Comparison of ENCODE assay signal across 9 mouse cellular contexts in the genomic region with DNA sequence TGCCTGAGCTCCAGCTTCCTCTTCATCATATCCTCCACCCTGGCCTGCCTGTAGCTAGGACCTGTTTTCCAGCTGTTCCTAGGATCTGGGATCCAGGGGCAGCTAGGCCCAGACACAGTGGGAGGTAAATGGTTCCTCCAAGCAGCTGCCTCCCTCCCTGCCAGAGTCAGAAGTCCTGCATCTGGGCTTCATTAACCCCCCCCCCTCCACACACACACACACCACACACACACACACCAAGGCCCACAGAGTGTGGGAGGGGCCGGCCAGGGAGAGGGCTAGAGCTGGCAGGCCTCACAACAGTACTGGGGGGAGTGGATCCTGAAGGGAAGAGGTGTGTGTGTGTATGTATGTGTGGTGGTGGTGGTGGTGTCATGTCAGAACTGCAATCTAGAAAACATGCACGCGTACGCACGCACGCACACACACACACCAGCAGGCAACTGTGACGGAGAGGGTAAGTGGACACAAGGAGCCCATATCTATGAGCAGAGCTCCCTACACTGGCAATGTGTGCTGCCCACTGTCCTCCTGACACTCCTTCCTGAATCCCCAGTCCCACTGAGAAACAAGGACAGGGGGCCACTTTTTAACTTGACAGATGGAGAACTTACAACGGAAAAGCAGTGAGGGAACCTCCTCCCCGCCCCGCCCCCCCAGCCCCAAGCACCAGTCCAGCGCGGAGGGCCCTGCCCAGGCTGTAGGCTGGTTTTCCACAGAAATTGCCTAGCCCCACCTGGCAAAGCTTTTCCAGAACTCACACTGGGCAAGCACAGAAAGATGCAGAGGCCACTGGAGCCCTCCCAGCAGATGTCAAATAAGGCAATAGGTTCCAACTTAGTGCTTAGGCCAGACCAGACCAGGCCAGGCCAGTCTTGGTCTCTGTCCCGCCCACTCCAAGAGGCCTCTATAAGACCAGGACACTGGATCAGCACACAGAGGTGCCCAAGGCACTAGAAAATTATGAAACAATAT. TPM values are rescaled to one million over a fixed set of nuclear protein-coding genes. Genes with fewer than 3 reads are reported as not detected.
A peak's percentile ranks its signal among the peaks of the same experiment; 100 is the strongest.
DNase-seq lines count a peak whose midpoint lies in the region; ATAC-seq and TF ChIP-seq lines count a peak whose summit lies in the region.
"Had no signal": no experiment of that assay in that cellular context is flagged by ENCODE, and none has a peak within 500 bp of the region (broad histone marks: within the 10 kb centered on the region; RNA-seq: fewer than 3 reads in every experiment).

No protein-coding gene starts in this region.

- no peaks in the 10 kb centered on the region for H3K27me3 ChIP-seq in liver, postnatal 0 days (ENCODE audit: insufficient read depth, low read length)
- H3K27me3 ChIP-seq in embryonic facial prominence, embryonic 15.5 days = no peaks in the 10 kb centered on the region
- no peaks in the 10 kb centered on the region for H3K27me3 ChIP-seq in liver, embryonic 11.5 days (replicated peaks; ENCODE audit: control insufficient read depth, insufficient read depth, low read length)

- TF ChIP-seq CTCF in liver, postnatal 0 days (IDR thresholded peaks at IDR 0.05; ENCODE audit: low read depth) = no peak

- H3K4me3 ChIP-seq in liver, postnatal 0 days (ENCODE audit: low read depth, low read length) = no peak overlapping the region
- no peak overlapping the region for H3K4me3 ChIP-seq in embryonic facial prominence, embryonic 15.5 days (replicated peaks)
- H3K4me3 ChIP-seq in liver, embryonic 11.5 days (ENCODE audit: low read depth, low read length) = no peak overlapping the region

- intact Hi-C loops in heart, postnatal 25 days (cut with DNase I) = no loop called here

- ATAC-seq in liver, postnatal 0 days = no peak
- peak; percentile 87 for ATAC-seq in embryonic facial prominence, embryonic 15.5 days (ENCODE audit: insufficient number of reproducible peaks, low FRiP score, low TSS enrichment, low read depth)
- ATAC-seq in liver, embryonic 11.5 days (replicated peaks; ENCODE audit: low FRiP score) = 0 out of 2 replicates have a peak, but pooled peaks have one; percentile 16

- 63% methylated on average over 13 of the region's 13 CpGs for WGBS in liver, postnatal 0 days (ENCODE audit: insufficient replicate concordance)
- 33% methylated on average over 13 of the region's 13 CpGs for WGBS in embryonic facial prominence, embryonic 15.5 days
- WGBS in liver, embryonic 11.5 days = 53% methylated on average over 13 of the region's 13 CpGs

- H3K4me1 ChIP-seq in liver, postnatal 0 days (ENCODE audit: insufficient read depth) = peaks cover 4% of the 10 kb centered on the region; the same call in 1 of the 2 replicates
- H3K4me1 ChIP-seq in embryonic facial prominence, embryonic 15.5 days = peaks cover 42% of the 10 kb centered on the region
- peaks cover 20% of the 10 kb centered on the region; the same call in 1 of the 2 replicates for H3K4me1 ChIP-seq in liver, embryonic 11.5 days (replicated peaks; ENCODE audit: control insufficient read depth, insufficient read depth, low read length)

- no peaks in the 10 kb centered on the region for H3K36me3 ChIP-seq in liver, postnatal 0 days (replicated peaks; ENCODE audit: insufficient read depth, low read length)
- H3K36me3 ChIP-seq in embryonic facial prominence, embryonic 15.5 days = no peaks in the 10 kb centered on the region
- H3K36me3 ChIP-seq in liver, embryonic 11.5 days (ENCODE audit: control insufficient read depth, insufficient read depth, low read length) = no peaks in the 10 kb centered on the region
- H3K36me3 ChIP-seq: G1E had no signal

- no peak overlapping the region for H3K9ac ChIP-seq in liver, postnatal 0 days (replicated peaks)
- H3K9ac ChIP-seq in embryonic facial prominence, embryonic 15.5 days = no peak overlapping the region
- H3K9ac ChIP-seq in liver, embryonic 11.5 days (ENCODE audit: low read depth, low read length) = no peak overlapping the region

- H3K9me3 ChIP-seq in liver, postnatal 0 days (ENCODE audit: low read length) = no peaks in the 10 kb centered on the region
- H3K9me3 ChIP-seq in embryonic facial prominence, embryonic 15.5 days (replicated peaks) = no peaks in the 10 kb centered on the region
- no peaks in the 10 kb centered on the region for H3K9me3 ChIP-seq in liver, embryonic 11.5 days (ENCODE audit: control insufficient read depth, low read length)
- H3K9me3 ChIP-seq: G1E had no signal

- peak; percentile 25 for DNase-seq in liver
- no peak for DNase-seq in liver, postnatal 0 days
- peak; percentile 52 for DNase-seq in heart, postnatal 25 days (ENCODE audit: low spot score)
- no peak for DNase-seq in liver, embryonic 11.5 days (ENCODE audit: low spot score)
- no peak for DNase-seq in cerebellum, adult 9-11 months
- no peak for DNase-seq in cerebellum, adult 8-10 months
- DNase-seq in thymus, postnatal 0 days (ENCODE audit: low spot score) = no peak

- TF ChIP-seq EP300 in liver, postnatal 0 days (IDR thresholded peaks at IDR 0.05; ENCODE audit: low read depth) = no peak

- H3K4me2 ChIP-seq in liver, postnatal 0 days (ENCODE audit: low read depth, low read length) = no peak overlapping the region
- 0 out of 2 replicates have a peak overlapping the region, but pooled peaks have one; percentile 8 for H3K4me2 ChIP-seq in embryonic facial prominence, embryonic 15.5 days (replicated peaks)
- H3K4me2 ChIP-seq in liver, embryonic 11.5 days = no peak overlapping the region

- no peak overlapping the region for H3K27ac ChIP-seq in liver, postnatal 0 days (ENCODE audit: low read depth)
- H3K27ac ChIP-seq in embryonic facial prominence, embryonic 15.5 days (replicated peaks) = peak overlapping the region; percentile 81
- no peak overlapping the region for H3K27ac ChIP-seq in liver, embryonic 11.5 days (ENCODE audit: low read depth, low read length)

RNA-seq across cellular contexts. Expression of gene Sema4c, which starts 30.6 kb away (rescaled TPM):
- 2.0 TPM in 2 replicates for polyA plus RNA-seq in liver, postnatal 0 days (2015; fragmentation: Nextera tagmentation; extraction: Ambion mirVana)
- 18.6 and 19.6 TPM in 2 replicates for polyA plus RNA-seq in embryonic facial prominence, embryonic 15.5 days (2015; fragmentation: Nextera tagmentation; extraction: Ambion mirVana)
- 10 to 100 TPM; 14.8 to 15.7 TPM for total RNA-seq in heart, postnatal 25 days (2021)
- 0.77 and 0.78 TPM in 2 replicates for polyA plus RNA-seq in liver, embryonic 11.5 days (2014; fragmentation: Nextera tagmentation; extraction: Ambion mirVana)
- 5.5 and 6.0 TPM in 2 replicates for polyA plus RNA-seq in thymus, postnatal 0 days (2015; fragmentation: Nextera tagmentation; extraction: Ambion mirVana)
- polyA plus RNA-seq: G1E had no signal

RNA-seq across cellular contexts. Expression of gene Ankrd39, which starts 41.5 kb away (rescaled TPM):
- polyA plus RNA-seq in liver, postnatal 0 days (2015; fragmentation: Nextera tagmentation; extraction: Ambion mirVana) = 7.4 and 8.3 TPM in 2 replicates
- 25.7 and 29.5 TPM in 2 replicates for polyA plus RNA-seq in embryonic facial prominence, embryonic 15.5 days (2015; fragmentation: Nextera tagmentation; extraction: Ambion mirVana)
- 1 to 10 TPM; 5.6 to 8.1 TPM for total RNA-seq in heart, postnatal 25 days (2021)
- polyA plus RNA-seq in liver, embryonic 11.5 days (2014; fragmentation: Nextera tagmentation; extraction: Ambion mirVana) = 18.2 and 22.1 TPM in 2 replicates
- polyA plus RNA-seq in thymus, postnatal 0 days (2015; fragmentation: Nextera tagmentation; extraction: Ambion mirVana) = 20.0 and 22.7 TPM in 2 replicates

RNA-seq across cellular contexts. Expression of gene Gm42417, which starts 49.5 kb away (rescaled TPM):
- polyA plus RNA-seq in liver, postnatal 0 days (2015; fragmentation: Nextera tagmentation; extraction: Ambion mirVana) = 0.45 TPM in 1 of 2 replicates, not detected in the other
- 0.25 and 0.40 TPM in 2 replicates for polyA plus RNA-seq in embryonic facial prominence, embryonic 15.5 days (2015; fragmentation: Nextera tagmentation; extraction: Ambion mirVana)
- total RNA-seq in heart, postnatal 25 days (2021) = 100 to 1,000 TPM; 112 to 186 TPM
- not detected in 2 replicates for polyA plus RNA-seq in liver, embryonic 11.5 days (2014; fragmentation: Nextera tagmentation; extraction: Ambion mirVana)
- polyA plus RNA-seq in thymus, postnatal 0 days (2015; fragmentation: Nextera tagmentation; extraction: Ambion mirVana) = 0.26 and 0.60 TPM in 2 replicates
- total RNA-seq: G1E had no signal

RNA-seq across cellular contexts. Expression of gene Ankrd23, which starts 52.1 kb away (rescaled TPM):
- 2.0 and 2.2 TPM in 2 replicates for polyA plus RNA-seq in liver, postnatal 0 days (2015; fragmentation: Nextera tagmentation; extraction: Ambion mirVana)
- 17.6 and 21.6 TPM in 2 replicates for polyA plus RNA-seq in embryonic facial prominence, embryonic 15.5 days (2015; fragmentation: Nextera tagmentation; extraction: Ambion mirVana)
- 100 to 1,000 TPM; 215 to 337 TPM for total RNA-seq in heart, postnatal 25 days (2021)
- polyA plus RNA-seq in liver, embryonic 11.5 days (2014; fragmentation: Nextera tagmentation; extraction: Ambion mirVana) = 11.0 and 13.4 TPM in 2 replicates
- polyA plus RNA-seq in thymus, postnatal 0 days (2015; fragmentation: Nextera tagmentation; extraction: Ambion mirVana) = 10.0 and 12.0 TPM in 2 replicates

Comparison
In these comparisons a context has a peak if more than half of its experiments do, and no peak if none do; other contexts are left out.
1. DNase-seq: peak in liver (single experiment) and heart, postnatal 25 days (single experiment); none in liver, postnatal 0 days (single experiment), liver, embryonic 11.5 days (single experiment), cerebellum, adult 9-11 months (single experiment), cerebellum, adult 8-10 months (single experiment) and thymus, postnatal 0 days (single experiment).